Comparison of ENCODE assay signal across 8 mouse cellular contexts in genomic region chr6:115251531-115251985, GRCm38 (mm10). TPM values are rescaled to one million over a fixed set of nuclear protein-coding genes. Genes with fewer than 3 reads are reported as not detected.
DNase-seq lines count a peak whose midpoint lies in the region; ATAC-seq lines count a peak whose summit lies in the region.

No protein-coding gene starts in this region.

- H3K27me3 ChIP-seq in heart, embryonic 16.5 days (ENCODE audit: control insufficient read depth, insufficient read depth, low read length) = peaks cover 49% of the 10 kb centered on the region
- H3K27me3 ChIP-seq in liver, embryonic 12.5 days (replicated peaks) = 0 out of 2 replicates have a peak, but pooled peaks cover 6% of the 10 kb centered on the region

- ATAC-seq in heart, embryonic 16.5 days (replicated peaks; ENCODE audit: extremely low read depth, insufficient read depth, low FRiP score) = no peak
- ATAC-seq in liver, embryonic 12.5 days = no peak

- peak overlapping the region; percentile 54 for H3K4me2 ChIP-seq in heart, embryonic 16.5 days (ENCODE audit: low read depth, low read length)
- H3K4me2 ChIP-seq in liver, embryonic 12.5 days = peak overlapping the region; percentile 36

- 6% methylated on average over 13 of the region's 13 CpGs for WGBS in heart, embryonic 16.5 days
- WGBS in liver, embryonic 12.5 days (ENCODE audit: insufficient replicate concordance) = 14% methylated on average over 13 of the region's 13 CpGs

- H3K27ac ChIP-seq in heart, embryonic 16.5 days (ENCODE audit: low read length) = no peak overlapping the region
- H3K27ac ChIP-seq in liver, embryonic 12.5 days = no peak overlapping the region

- no peaks in the 10 kb centered on the region for H3K9me3 ChIP-seq in heart, embryonic 16.5 days (replicated peaks; ENCODE audit: control insufficient read depth, low read length)
- no peaks in the 10 kb centered on the region for H3K9me3 ChIP-seq in liver, embryonic 12.5 days (replicated peaks)

- H3K9ac ChIP-seq in heart, embryonic 16.5 days (ENCODE audit: low read length) = 0 out of 2 replicates have a peak overlapping the region, but pooled peaks have one; percentile 32
- no peak overlapping the region for H3K9ac ChIP-seq in liver, embryonic 12.5 days

- peaks cover 6% of the 10 kb centered on the region for H3K4me1 ChIP-seq in heart, embryonic 16.5 days (ENCODE audit: control insufficient read depth, insufficient read depth, low read length)
- H3K4me1 ChIP-seq in liver, embryonic 12.5 days = 0 out of 2 replicates have a peak, but pooled peaks cover 4% of the 10 kb centered on the region

- H3K36me3 ChIP-seq in heart, embryonic 16.5 days (ENCODE audit: control insufficient read depth, insufficient read depth) = no peaks in the 10 kb centered on the region
- H3K36me3 ChIP-seq in liver, embryonic 12.5 days = no peaks in the 10 kb centered on the region

- H3K4me3 ChIP-seq in heart, embryonic 16.5 days (ENCODE audit: low read length) = peak overlapping the region; percentile 17
- H3K4me3 ChIP-seq in liver, embryonic 12.5 days = no peak overlapping the region

- peak; percentile 60 for DNase-seq in adrenal gland, postnatal 10 days
- no peak for DNase-seq in adrenal gland, adult 8-10 months
- peak; percentile 55 for DNase-seq in right cerebral cortex, postnatal 4 days
- DNase-seq in right cerebral cortex, postnatal 25 days = no peak
- peak; percentile 16 for DNase-seq in retina, embryonic 14.5 days (ENCODE audit: low spot score)
- DNase-seq in c-Kit-positive CD71-positive TER-119-positive erythroid progenitor cells, embryonic 14.5 days (ENCODE audit: low spot score) = no peak

RNA-seq across cellular contexts. Expression of gene Timp4, which starts 0.4 kb away (rescaled TPM):
- total RNA-seq in adrenal gland, postnatal 10 days (2021) = 10 to 100 TPM; 10.8 to 25.3 TPM
- total RNA-seq in adrenal gland, adult 8-10 months (2022) = 10 to 100 TPM in 1 of 4 experiments, 1 to 10 TPM in 2, under 1 TPM in 1; 0.94 to 11.5 (median 2.9) TPM
- polyA plus RNA-seq in heart, embryonic 16.5 days (2015; fragmentation: Nextera tagmentation; extraction: Ambion mirVana) = 1.1 and 1.3 TPM in 2 replicates
- 0.02 TPM in 1 of 2 replicates, not detected in the other for polyA plus RNA-seq in liver, embryonic 12.5 days (2016; fragmentation: Nextera tagmentation; extraction: Ambion mirVana)

RNA-seq across cellular contexts. Expression of gene Gm17482, which starts 24.4 kb away (rescaled TPM):
- not detected for total RNA-seq in adrenal gland, postnatal 10 days (2021)
- total RNA-seq in adrenal gland, adult 8-10 months (2022) = not detected
- not detected in 2 replicates for polyA plus RNA-seq in heart, embryonic 16.5 days (2015; fragmentation: Nextera tagmentation; extraction: Ambion mirVana)
- polyA plus RNA-seq in liver, embryonic 12.5 days (2016; fragmentation: Nextera tagmentation; extraction: Ambion mirVana) = not detected in 2 replicates

Comparison
In these comparisons a context has a peak if more than half of its experiments do, and no peak if none do; other contexts are left out.
1. DNase-seq: peak in adrenal gland, postnatal 10 days (single experiment), right cerebral cortex, postnatal 4 days (single experiment) and retina, embryonic 14.5 days (single experiment); none in adrenal gland, adult 8-10 months (single experiment), right cerebral cortex, postnatal 25 days (single experiment) and c-Kit-positive CD71-positive TER-119-positive erythroid progenitor cells, embryonic 14.5 days (single experiment).